Mouse (Mus musculus): ENCODE results near the gene 1700069L16Rik.

1700069L16Rik gene

GRCm38 (mm10) chr5:113734376-113734775 lies 9.8 kb upstream of the 1700069L16Rik start:
- DNase-seq (ENCODE audit: low spot score), result no peak

- peak; percentile 74 for DNase-seq (ENCODE audit: low spot score)
These were observed 7.6 kb upstream of the 1700069L16Rik start for GRCm38 (mm10) chr5:113732182-113732581.

GRCm38 (mm10) chr5:113731174-113731573 lies 6.6 kb upstream of the 1700069L16Rik start:
- no peak for DNase-seq (ENCODE audit: low spot score)

- peak; percentile 50 for DNase-seq (ENCODE audit: low spot score)
These were observed 6.1 kb upstream of the 1700069L16Rik start for GRCm38 (mm10) chr5:113730641-113731121.

GRCm38 (mm10) chr5:113728691-113729090 lies 4.1 kb upstream of the 1700069L16Rik start:
- DNase-seq (ENCODE audit: low spot score), result no peak

- no peak for DNase-seq (ENCODE audit: low spot score)
These were observed 3.4 kb upstream of the 1700069L16Rik start for GRCm38 (mm10) chr5:113728011-113728410.

- no peak for DNase-seq (ENCODE audit: low spot score)
These were observed 2.7 kb upstream of the 1700069L16Rik start for GRCm38 (mm10) chr5:113727238-113727637.

GRCm38 (mm10) chr5:113726618-113727017 lies 2.0 kb upstream of the 1700069L16Rik start:
- DNase-seq (ENCODE audit: low spot score), result no peak

- DNase-seq (ENCODE audit: low spot score), result no peak
These were observed 845 bp upstream of the 1700069L16Rik start for GRCm38 (mm10) chr5:113725417-113725816.

- no peak for DNase-seq (ENCODE audit: low spot score)
These were observed 870 bp downstream of the 1700069L16Rik start for GRCm38 (mm10) chr5:113723567-113724237.

GRCm38 (mm10) chr5:113722224-113723013 lies 2.2 kb downstream of the 1700069L16Rik start:
- no peak for DNase-seq (ENCODE audit: low spot score)

GRCm38 (mm10) chr5:113719221-113719661 lies 5.3 kb downstream of the 1700069L16Rik start:
- no peak for DNase-seq (ENCODE audit: low spot score)

GRCm38 (mm10) chr5:113716581-113717388 lies 7.8 kb downstream of the 1700069L16Rik start:
- peak; percentile 92 for DNase-seq (ENCODE audit: low spot score)

GRCm38 (mm10) chr5:113712861-113713260 lies 11.7 kb downstream of the 1700069L16Rik start:
- no peak for DNase-seq (ENCODE audit: low spot score)

- no peak for DNase-seq (ENCODE audit: low spot score)
These were observed 20.6 kb downstream of the 1700069L16Rik start for GRCm38 (mm10) chr5:113703803-113704585.

- DNase-seq (ENCODE audit: low spot score), result no peak
These were observed 24.1 kb downstream of the 1700069L16Rik start for GRCm38 (mm10) chr5:113700388-113701023.

- no peak for DNase-seq (ENCODE audit: low spot score)
These were observed 30.2 kb downstream of the 1700069L16Rik start for GRCm38 (mm10) chr5:113694415-113694814.

- no peak for DNase-seq (ENCODE audit: low spot score)
These were observed 30.6 kb downstream of the 1700069L16Rik start for GRCm38 (mm10) chr5:113694000-113694399.

- DNase-seq (ENCODE audit: low spot score), result no peak
These were observed 31.3 kb downstream of the 1700069L16Rik start for GRCm38 (mm10) chr5:113693196-113693755.

GRCm38 (mm10) chr5:113690866-113691265 lies 33.7 kb downstream of the 1700069L16Rik start:
- no peak for DNase-seq (ENCODE audit: low spot score)
